ENCODE assay signal across 9 mouse cellular contexts in the genomic region with DNA sequence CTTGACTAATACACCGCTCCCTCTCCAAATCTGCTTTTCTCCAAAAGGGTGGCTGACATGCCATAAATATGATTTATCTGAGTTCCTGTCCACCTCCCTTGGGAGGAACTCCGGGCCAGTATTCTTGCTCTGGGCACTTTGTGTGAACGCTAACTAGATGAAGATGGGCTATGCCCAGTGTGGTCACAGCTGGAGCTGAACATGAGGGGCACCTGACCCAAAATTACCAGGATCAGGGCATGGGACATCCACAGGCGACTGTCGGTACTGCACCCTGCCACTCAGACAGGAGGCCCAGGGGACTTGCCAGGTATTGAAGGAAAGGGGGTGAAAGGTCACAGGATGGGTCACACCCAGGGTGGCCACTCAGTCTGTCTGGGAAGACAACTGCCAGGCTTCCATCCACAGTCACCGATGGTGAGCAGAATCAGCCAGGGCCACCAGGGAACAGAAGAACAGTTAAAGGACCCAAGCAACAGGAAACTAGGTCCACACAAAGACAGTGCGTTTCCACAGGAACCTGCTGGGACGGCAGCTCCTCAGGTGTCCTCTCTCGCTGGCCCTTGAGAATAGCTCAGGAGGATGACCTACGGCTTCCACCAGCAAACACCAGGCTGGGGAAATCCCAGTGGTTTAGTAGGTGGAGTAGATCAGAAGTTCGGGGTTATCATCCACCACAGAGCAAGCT. TPM values are rescaled to one million over a fixed set of nuclear protein-coding genes. Genes with fewer than 3 reads are reported as not detected.
DNase-seq lines count a peak whose midpoint lies in the region; ATAC-seq lines count a peak whose summit lies in the region.
"Had no signal": no experiment of that assay in that cellular context is flagged by ENCODE, and none has a peak within 500 bp of the region (broad histone marks: within the 10 kb centered on the region; RNA-seq: fewer than 3 reads in every experiment).

No protein-coding gene starts in this region.

- H3K4me1 ChIP-seq in midbrain, embryonic 11.5 days (ENCODE audit: control insufficient read depth, insufficient read depth, low read length), result no peaks in the 10 kb centered on the region
- no peaks in the 10 kb centered on the region for H3K4me1 ChIP-seq in midbrain, embryonic 10.5 days
- peaks cover 5% of the 10 kb centered on the region; the same call in 1 of the 2 replicates for H3K4me1 ChIP-seq in heart, embryonic 11.5 days (ENCODE audit: control insufficient read depth, insufficient read depth, low read length)
- no peaks in the 10 kb centered on the region for H3K4me1 ChIP-seq in forebrain, embryonic 13.5 days

- WGBS in midbrain, embryonic 11.5 days, result 87% methylated on average over 11 of the region's 11 CpGs
- WGBS in midbrain, embryonic 10.5 days, result 84% methylated on average over 11 of the region's 11 CpGs
- 74% methylated on average over 11 of the region's 11 CpGs for WGBS in heart, embryonic 11.5 days (ENCODE audit: insufficient replicate concordance)
- WGBS in forebrain, embryonic 13.5 days, result 79% methylated on average over 11 of the region's 11 CpGs

- H3K9me3 ChIP-seq in midbrain, embryonic 11.5 days (ENCODE audit: control insufficient read depth, low read length), result no peaks in the 10 kb centered on the region
- H3K9me3 ChIP-seq in midbrain, embryonic 10.5 days (replicated peaks), result no peaks in the 10 kb centered on the region
- H3K9me3 ChIP-seq in heart, embryonic 11.5 days (replicated peaks; ENCODE audit: control insufficient read depth, low read length), result no peaks in the 10 kb centered on the region
- H3K9me3 ChIP-seq in forebrain, embryonic 13.5 days (replicated peaks), result no peaks in the 10 kb centered on the region
- H3K9me3 ChIP-seq: liver, embryonic 15.5 days had no signal

- peak; percentile 49 to 75 for DNase-seq in adrenal gland, adult (ENCODE audit: inconsistent age in 2 of 2, low spot score in 1 of 2)
- DNase-seq in adrenal gland, postnatal 4 days (ENCODE audit: low spot score in 2 of 2), result no peak
- peak; percentile 82 for DNase-seq in midbrain, embryonic 11.5 days (ENCODE audit: low spot score, missing footprints)
- DNase-seq in midbrain, embryonic 10.5 days (ENCODE audit: low spot score), result no peak
- DNase-seq in lung, postnatal 10 days, result peak; percentile 54
- DNase-seq in urinary bladder, postnatal 4 days (ENCODE audit: low spot score in 2 of 2), result no peak

- no peak overlapping the region for H3K27ac ChIP-seq in midbrain, embryonic 11.5 days (ENCODE audit: low read depth, low read length)
- no peak overlapping the region for H3K27ac ChIP-seq in midbrain, embryonic 10.5 days (replicated peaks)
- no peak overlapping the region for H3K27ac ChIP-seq in heart, embryonic 11.5 days (ENCODE audit: low read depth, low read length)
- H3K27ac ChIP-seq in forebrain, embryonic 13.5 days, result no peak overlapping the region
- H3K27ac ChIP-seq: liver, embryonic 15.5 days had no signal

- peaks cover 3% of the 10 kb centered on the region; the same call in 1 of the 2 replicates for H3K36me3 ChIP-seq in midbrain, embryonic 11.5 days (ENCODE audit: control insufficient read depth, insufficient read depth, low read length)
- peaks cover 60% of the 10 kb centered on the region for H3K36me3 ChIP-seq in midbrain, embryonic 10.5 days
- H3K36me3 ChIP-seq in heart, embryonic 11.5 days (ENCODE audit: control insufficient read depth, insufficient read depth, low read length), result no peaks in the 10 kb centered on the region
- peaks cover 23% of the 10 kb centered on the region for H3K36me3 ChIP-seq in forebrain, embryonic 13.5 days (ENCODE audit: poor library complexity, severe bottlenecking)
- H3K36me3 ChIP-seq: liver, embryonic 15.5 days had no signal

- no peak overlapping the region for H3K9ac ChIP-seq in midbrain, embryonic 11.5 days (ENCODE audit: low read length)
- H3K9ac ChIP-seq in heart, embryonic 11.5 days (ENCODE audit: low read depth, low read length), result no peak overlapping the region
- no peak overlapping the region for H3K9ac ChIP-seq in forebrain, embryonic 13.5 days
- H3K9ac ChIP-seq: liver, embryonic 15.5 days had no signal

- H3K27me3 ChIP-seq in midbrain, embryonic 11.5 days (ENCODE audit: control insufficient read depth, insufficient read depth, low read length), result no peaks in the 10 kb centered on the region
- H3K27me3 ChIP-seq in midbrain, embryonic 10.5 days (ENCODE audit: low read depth, poor library complexity, severe bottlenecking), result no peaks in the 10 kb centered on the region
- H3K27me3 ChIP-seq in heart, embryonic 11.5 days (ENCODE audit: control insufficient read depth, insufficient read depth, low read length), result no peaks in the 10 kb centered on the region
- no peaks in the 10 kb centered on the region for H3K27me3 ChIP-seq in forebrain, embryonic 13.5 days
- H3K27me3 ChIP-seq: liver, embryonic 15.5 days had no signal

- H3K4me3 ChIP-seq in midbrain, embryonic 11.5 days (ENCODE audit: low read depth, low read length), result no peak overlapping the region
- H3K4me3 ChIP-seq in midbrain, embryonic 10.5 days, result no peak overlapping the region
- H3K4me3 ChIP-seq in heart, embryonic 11.5 days (ENCODE audit: low read depth, low read length), result no peak overlapping the region
- no peak overlapping the region for H3K4me3 ChIP-seq in forebrain, embryonic 13.5 days
- H3K4me3 ChIP-seq: liver, embryonic 15.5 days had no signal

- no peak for ATAC-seq in midbrain, embryonic 11.5 days (ENCODE audit: low FRiP score)
- 0 out of 2 replicates have a peak, but pooled peaks have one; percentile 28 for ATAC-seq in heart, embryonic 11.5 days (replicated peaks; ENCODE audit: insufficient number of reproducible peaks, low FRiP score, low TSS enrichment)
- no peak for ATAC-seq in forebrain, embryonic 13.5 days

- H3K4me2 ChIP-seq in midbrain, embryonic 11.5 days, result no peak overlapping the region
- H3K4me2 ChIP-seq in heart, embryonic 11.5 days, result no peak overlapping the region
- H3K4me2 ChIP-seq in forebrain, embryonic 13.5 days, result no peak overlapping the region
- H3K4me2 ChIP-seq: liver, embryonic 15.5 days had no signal

RNA-seq across cellular contexts. Expression of a gene that starts 35.0 kb away (rescaled TPM):
- 10 to 100 TPM; 14.4 to 14.6 TPM for total RNA-seq in adrenal gland, postnatal 4 days (2021)
- polyA plus RNA-seq in midbrain, embryonic 11.5 days (2014; fragmentation: Nextera tagmentation; extraction: Ambion mirVana), result 5.0 and 6.1 TPM in 2 replicates
- polyA plus RNA-seq in midbrain, embryonic 10.5 days (2016; fragmentation: Nextera tagmentation; extraction: Ambion mirVana), result 6.9 and 8.2 TPM in 2 replicates
- polyA plus RNA-seq in heart, embryonic 11.5 days (2014; fragmentation: Nextera tagmentation; extraction: Ambion mirVana), result 4.9 and 5.7 TPM in 2 replicates
- polyA plus RNA-seq in forebrain, embryonic 13.5 days (2015; fragmentation: Nextera tagmentation; extraction: Ambion mirVana), result 8.4 and 8.5 TPM in 2 replicates

RNA-seq across cellular contexts. Expression of a gene that starts 45.4 kb away (rescaled TPM):
- total RNA-seq in adrenal gland, postnatal 4 days (2021), result 10 to 100 TPM; 71.9 to 77.5 TPM
- polyA plus RNA-seq in midbrain, embryonic 11.5 days (2014; fragmentation: Nextera tagmentation; extraction: Ambion mirVana), result 8.9 and 10.9 TPM in 2 replicates
- 12.5 and 13.6 TPM in 2 replicates for polyA plus RNA-seq in midbrain, embryonic 10.5 days (2016; fragmentation: Nextera tagmentation; extraction: Ambion mirVana)
- 16.3 and 23.4 TPM in 2 replicates for polyA plus RNA-seq in heart, embryonic 11.5 days (2014; fragmentation: Nextera tagmentation; extraction: Ambion mirVana)
- 3.6 and 4.4 TPM in 2 replicates for polyA plus RNA-seq in forebrain, embryonic 13.5 days (2015; fragmentation: Nextera tagmentation; extraction: Ambion mirVana)

RNA-seq across cellular contexts. Expression of a gene that starts 48.9 kb away (rescaled TPM):
- total RNA-seq in adrenal gland, postnatal 4 days (2021), result under 1 TPM; 0.22 to 0.23 TPM
- not detected in 2 replicates for polyA plus RNA-seq in midbrain, embryonic 11.5 days (2014; fragmentation: Nextera tagmentation; extraction: Ambion mirVana)
- not detected in 2 replicates for polyA plus RNA-seq in midbrain, embryonic 10.5 days (2016; fragmentation: Nextera tagmentation; extraction: Ambion mirVana)
- polyA plus RNA-seq in heart, embryonic 11.5 days (2014; fragmentation: Nextera tagmentation; extraction: Ambion mirVana), result not detected in 2 replicates
- polyA plus RNA-seq in forebrain, embryonic 13.5 days (2015; fragmentation: Nextera tagmentation; extraction: Ambion mirVana), result not detected in 2 replicates
- polyA plus RNA-seq: liver, embryonic 15.5 days had no signal

Comparison
In these comparisons a context has a peak if more than half of its experiments do, and no peak if none do; other contexts are left out.
1. DNase-seq: peak in adrenal gland, adult (2 of 2), midbrain, embryonic 11.5 days (single experiment) and lung, postnatal 10 days (single experiment); none in adrenal gland, postnatal 4 days (0 of 2), midbrain, embryonic 10.5 days (single experiment) and urinary bladder, postnatal 4 days (0 of 2).